ENCODE assay signal across 8 mouse cellular contexts in the genomic region with DNA sequence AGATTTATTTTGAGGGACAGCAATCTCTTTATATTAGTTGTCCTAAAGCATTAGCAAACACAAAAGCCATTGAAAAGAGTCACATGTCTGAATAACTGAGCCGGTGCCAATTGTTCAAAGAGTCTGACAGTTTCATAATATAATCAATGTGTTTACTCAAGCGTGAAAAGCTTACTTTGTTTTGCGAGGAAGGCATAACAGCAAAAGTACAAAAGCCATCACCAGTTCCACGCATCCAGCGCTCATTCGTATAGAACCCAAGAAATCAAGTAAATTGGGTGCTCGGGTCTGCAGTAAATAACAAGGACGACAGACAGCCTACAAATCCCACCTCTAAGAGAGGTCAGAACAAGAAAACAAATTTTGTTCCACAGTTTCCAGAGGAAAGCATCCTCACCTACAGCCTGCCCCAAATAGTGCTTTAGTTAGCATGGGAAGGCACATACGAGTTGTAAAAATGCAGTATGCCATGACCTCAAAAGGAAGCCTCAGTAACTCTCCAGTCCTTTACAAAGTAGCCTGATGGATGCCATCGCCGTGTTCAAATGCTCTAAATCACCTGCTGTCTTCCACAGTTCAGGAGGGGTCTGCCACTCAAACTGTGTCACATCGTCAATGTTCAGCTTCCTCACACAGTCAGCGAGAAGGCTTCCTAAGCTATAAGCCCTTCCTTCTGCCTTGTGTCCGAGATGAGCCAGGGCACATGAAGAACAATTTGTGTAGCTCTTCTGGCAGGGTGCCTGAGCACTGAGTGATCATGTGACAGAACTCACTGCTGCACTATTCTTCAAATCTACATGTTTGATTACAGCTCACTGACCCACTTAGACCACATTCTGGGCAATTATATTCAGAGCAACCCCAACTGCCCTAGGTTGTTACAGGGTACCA. TPM values are rescaled to one million over a fixed set of nuclear protein-coding genes. Genes with fewer than 3 reads are reported as not detected.
DNase-seq lines count a peak whose midpoint lies in the region; ATAC-seq lines count a peak whose summit lies in the region.

No protein-coding gene starts in this region.

- no peak for ATAC-seq in kidney, embryonic 15.5 days (replicated peaks; ENCODE audit: low FRiP score)
- ATAC-seq in embryonic facial prominence, embryonic 14.5 days (ENCODE audit: low read depth) = no peak
- ATAC-seq in hindbrain, embryonic 14.5 days (ENCODE audit: low FRiP score) = peak; percentile 76

- H3K27me3 ChIP-seq in kidney, embryonic 15.5 days = no peaks in the 10 kb centered on the region
- no peaks in the 10 kb centered on the region for H3K27me3 ChIP-seq in embryonic facial prominence, embryonic 14.5 days (replicated peaks; ENCODE audit: control insufficient read depth, insufficient read depth, low read length)
- no peaks in the 10 kb centered on the region for H3K27me3 ChIP-seq in hindbrain, embryonic 14.5 days (ENCODE audit: control insufficient read depth, insufficient read depth, low read length)

- no peak overlapping the region for H3K9ac ChIP-seq in kidney, embryonic 15.5 days
- H3K9ac ChIP-seq in embryonic facial prominence, embryonic 14.5 days (ENCODE audit: low read depth, low read length) = no peak overlapping the region
- H3K9ac ChIP-seq in hindbrain, embryonic 14.5 days = no peak overlapping the region

- DNase-seq in kidney, adult 11 months = peak; percentile 40
- peak; percentile 57 for DNase-seq in adrenal gland, postnatal 10 days
- peak; percentile 72 for DNase-seq in embryonic facial prominence, embryonic 14.5 days (ENCODE audit: low spot score)
- DNase-seq in hindbrain, embryonic 14.5 days (ENCODE audit: low spot score) = no peak
- DNase-seq in retina, embryonic 14.5 days (ENCODE audit: low spot score) = peak; percentile 88
- DNase-seq in urinary bladder, postnatal 4 days (ENCODE audit: low spot score in 2 of 2) = no peak
- DNase-seq in T-cell, adult 2 months (ENCODE audit: low spot score) = no peak

- no peaks in the 10 kb centered on the region for H3K9me3 ChIP-seq in kidney, embryonic 15.5 days (replicated peaks)
- H3K9me3 ChIP-seq in embryonic facial prominence, embryonic 14.5 days (ENCODE audit: control insufficient read depth, low read length) = no peaks in the 10 kb centered on the region
- H3K9me3 ChIP-seq in hindbrain, embryonic 14.5 days (ENCODE audit: control insufficient read depth, low read length) = no peaks in the 10 kb centered on the region

- WGBS in kidney, embryonic 15.5 days = 65% methylated on average over 14 of the region's 14 CpGs
- WGBS in embryonic facial prominence, embryonic 14.5 days = 65% methylated on average over 14 of the region's 14 CpGs
- 12% methylated on average over 14 of the region's 14 CpGs for WGBS in hindbrain, embryonic 14.5 days

- H3K4me3 ChIP-seq in kidney, embryonic 15.5 days (replicated peaks) = no peak overlapping the region
- H3K4me3 ChIP-seq in embryonic facial prominence, embryonic 14.5 days (ENCODE audit: low read depth, low read length) = no peak overlapping the region
- H3K4me3 ChIP-seq in hindbrain, embryonic 14.5 days (replicated peaks; ENCODE audit: low read length) = no peak overlapping the region

- H3K4me1 ChIP-seq in kidney, embryonic 15.5 days = peaks cover 14% of the 10 kb centered on the region
- peaks cover 8% of the 10 kb centered on the region; the same call in 1 of the 2 replicates for H3K4me1 ChIP-seq in embryonic facial prominence, embryonic 14.5 days (ENCODE audit: control insufficient read depth, insufficient read depth, low read length)
- H3K4me1 ChIP-seq in hindbrain, embryonic 14.5 days (replicated peaks; ENCODE audit: control insufficient read depth, insufficient read depth, low read length) = peaks cover 15% of the 10 kb centered on the region

- no peak overlapping the region for H3K27ac ChIP-seq in kidney, embryonic 15.5 days
- H3K27ac ChIP-seq in embryonic facial prominence, embryonic 14.5 days (replicated peaks; ENCODE audit: low read depth, low read length) = no peak overlapping the region
- peak overlapping the region; percentile 35; the same call in 1 of the 2 replicates for H3K27ac ChIP-seq in hindbrain, embryonic 14.5 days

- no peaks in the 10 kb centered on the region for H3K36me3 ChIP-seq in kidney, embryonic 15.5 days
- H3K36me3 ChIP-seq in embryonic facial prominence, embryonic 14.5 days (ENCODE audit: control insufficient read depth, insufficient read depth, low read length) = no peaks in the 10 kb centered on the region
- no peaks in the 10 kb centered on the region for H3K36me3 ChIP-seq in hindbrain, embryonic 14.5 days (replicated peaks; ENCODE audit: control insufficient read depth, insufficient read depth)

- H3K4me2 ChIP-seq in kidney, embryonic 15.5 days = no peak overlapping the region
- no peak overlapping the region for H3K4me2 ChIP-seq in embryonic facial prominence, embryonic 14.5 days (ENCODE audit: low read depth, low read length)
- peak overlapping the region; percentile 40 for H3K4me2 ChIP-seq in hindbrain, embryonic 14.5 days (replicated peaks)

RNA-seq across cellular contexts. Expression of a gene that starts 41.9 kb away (rescaled TPM):
- 16.7 and 18.8 TPM in 2 replicates for polyA plus RNA-seq in kidney, embryonic 15.5 days (2015; fragmentation: Nextera tagmentation; extraction: Ambion mirVana)
- 10 to 100 TPM; 10.8 to 14.6 TPM for total RNA-seq in adrenal gland, postnatal 10 days (2021)
- polyA plus RNA-seq in embryonic facial prominence, embryonic 14.5 days (2014; fragmentation: Nextera tagmentation; extraction: Ambion mirVana) = 13.5 and 14.1 TPM in 2 replicates
- polyA plus RNA-seq in hindbrain, embryonic 14.5 days (2014; fragmentation: Nextera tagmentation; extraction: Ambion mirVana) = 6.4 and 7.0 TPM in 2 replicates

Comparison
In these comparisons a context has a peak if more than half of its experiments do, and no peak if none do; other contexts are left out.
1. DNase-seq: peak in kidney, adult 11 months (single experiment), adrenal gland, postnatal 10 days (single experiment), embryonic facial prominence, embryonic 14.5 days (single experiment) and retina, embryonic 14.5 days (single experiment); none in hindbrain, embryonic 14.5 days (single experiment), urinary bladder, postnatal 4 days (0 of 2) and T-cell, adult 2 months (single experiment).